Mouse (Mus musculus) erythroblast, adult 5-6 weeks (primary cell): ENCODE data around the gene Zmiz1. TPM values are rescaled to one million over a fixed set of nuclear protein-coding genes. Genes with fewer than 3 reads are reported as not detected.
A peak's percentile ranks its signal among the peaks of the same experiment; 100 is the strongest.

Experiments used
- ATAC-seq: replicated peaks from 2 replicates; pipeline ENCODE4 v1.8.0; 2016; ENCODE audit warnings: moderate number of reproducible peaks, mild to moderate bottlenecking, moderate TSS enrichment, inconsistent platforms; ENCODE audit not compliant: poor library complexity, low FRiP score, severe bottlenecking
- total RNA-seq, 2 experiments: library from RNA; stranded (forward) in 1 of 2; stranded (reverse) in 1 of 2; fragments of 150-400 nt in 1 of 2; fragments of 200-764, 138-1000 nt in 1 of 2; gene quantifications; 2 replicates each; pipeline versions ENCODE4 v1.2.3 to v1.2.4; 2015 to 2017; ENCODE audit warnings: low replicate concordance in 2 of 2

Gene Zmiz1
- total RNA-seq, 2 experiments from 2014 or later, result 12.3 to 20.6 TPM

DNA sequence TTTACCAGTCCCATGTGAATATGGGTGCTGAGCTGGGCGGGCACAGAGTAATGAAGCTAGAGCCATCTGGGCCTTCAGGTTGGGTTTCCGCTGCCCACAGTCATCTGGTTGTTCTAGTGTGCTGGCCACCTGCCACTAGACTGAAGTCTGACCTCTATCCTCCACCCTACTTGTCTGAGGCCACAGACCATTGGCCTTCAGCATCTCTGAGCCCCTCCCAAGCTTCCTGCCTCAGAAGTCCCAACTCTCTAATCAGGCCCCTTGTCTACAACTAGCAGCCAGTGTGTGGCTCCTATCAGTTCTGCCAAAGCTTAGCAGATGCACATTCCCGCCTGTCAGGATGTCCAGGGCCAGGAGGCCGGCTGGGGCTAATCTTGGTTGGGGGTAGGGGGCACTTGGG, 65.9 kb downstream of the Zmiz1 start:
- peak; percentile 41 for ATAC-seq

DNA sequence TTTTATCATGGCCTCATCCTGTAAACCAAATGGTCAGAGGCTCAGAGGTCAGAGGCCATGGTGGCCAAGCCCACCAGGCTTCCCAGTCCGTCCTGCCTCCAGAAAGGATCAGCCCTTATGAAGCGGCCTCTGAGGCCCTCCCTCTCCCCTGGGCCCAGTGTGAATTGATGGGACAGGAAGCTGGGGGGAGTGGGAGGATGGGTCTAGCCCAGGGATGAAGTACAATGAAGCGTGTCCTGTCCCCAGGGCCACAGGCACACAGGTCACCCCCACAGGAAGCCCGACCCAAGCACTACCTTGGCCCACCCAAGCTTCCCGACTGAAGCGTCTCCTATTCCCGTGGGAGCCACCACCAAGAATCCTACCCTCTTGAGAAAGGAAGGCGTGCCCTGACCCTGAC, 66.7 kb downstream of the Zmiz1 start:
- ATAC-seq, result no peak

DNA sequence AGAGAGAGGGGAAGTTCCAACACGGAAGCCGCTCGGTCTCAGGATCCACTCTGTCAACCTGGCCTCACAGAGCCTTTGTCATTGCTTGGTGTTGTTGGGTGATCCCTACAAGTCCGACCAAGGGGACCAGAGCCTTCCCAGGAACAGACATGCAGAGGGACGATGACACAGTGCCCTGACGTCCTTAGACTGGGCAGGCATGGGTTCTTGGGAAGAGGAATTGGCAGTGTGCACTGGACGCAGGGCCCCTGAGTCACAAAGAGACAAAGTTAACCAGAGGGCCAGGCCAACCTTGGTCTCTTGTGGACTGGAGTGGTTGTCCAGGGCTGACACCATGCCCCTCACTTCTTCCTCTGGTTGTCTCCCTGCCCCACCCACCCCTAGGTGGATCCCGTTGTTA, 67.9 kb downstream of the Zmiz1 start:
- no peak for ATAC-seq

- no peak for ATAC-seq
Measured at GRCm38 (mm10) chr14:25527321-25527720, 68.3 kb downstream of the Zmiz1 start.

GRCm38 (mm10) chr14:25530342-25530741, 71.4 kb downstream of the Zmiz1 start:
- ATAC-seq, result no peak

- no peak for ATAC-seq
Measured at GRCm38 (mm10) chr14:25530815-25531214, 71.8 kb downstream of the Zmiz1 start.

GRCm38 (mm10) chr14:25533010-25533409, 74.0 kb downstream of the Zmiz1 start:
- no peak for ATAC-seq

DNA sequence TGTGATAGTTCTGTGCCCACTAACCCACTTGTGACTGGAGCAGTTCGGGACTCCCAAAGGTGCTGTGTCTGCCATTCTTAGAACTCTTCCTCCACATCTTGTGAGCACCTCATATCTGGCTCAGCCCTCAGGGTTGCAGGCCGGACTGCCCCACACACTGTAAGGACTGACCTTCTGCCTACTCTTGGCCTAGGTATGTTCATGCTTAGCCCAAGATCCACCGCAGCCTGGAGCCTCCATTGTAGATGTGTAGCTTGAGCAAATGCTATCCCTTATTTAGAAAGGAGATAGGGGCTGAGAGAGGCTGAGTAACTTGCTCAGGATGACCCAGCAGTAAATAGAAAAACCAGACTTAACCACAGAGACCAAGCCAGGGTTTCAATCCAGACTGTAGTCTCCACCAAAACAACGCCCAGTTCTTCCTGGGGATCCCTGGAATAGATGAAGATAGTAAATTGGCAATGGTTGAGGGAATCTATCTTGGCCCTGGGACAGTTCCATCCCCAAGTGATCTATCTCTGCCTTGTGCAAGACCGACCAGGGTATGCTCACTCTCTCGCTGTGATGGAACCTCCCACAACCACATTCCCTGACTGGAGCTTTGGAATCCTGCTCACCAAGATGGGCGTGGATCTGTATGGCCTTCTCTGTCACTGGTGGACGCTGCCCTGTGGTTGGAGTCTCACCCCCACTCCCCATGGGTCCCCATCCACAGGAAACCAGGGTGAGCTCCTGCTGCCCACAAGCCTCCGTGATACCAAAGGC, 74.8 kb downstream of the Zmiz1 start:
- ATAC-seq, result no peak

GRCm38 (mm10) chr14:25534396-25534769, 75.4 kb downstream of the Zmiz1 start:
- no peak for ATAC-seq

GRCm38 (mm10) chr14:25534918-25535582, 76.1 kb downstream of the Zmiz1 start:
- ATAC-seq, result no peak

DNA sequence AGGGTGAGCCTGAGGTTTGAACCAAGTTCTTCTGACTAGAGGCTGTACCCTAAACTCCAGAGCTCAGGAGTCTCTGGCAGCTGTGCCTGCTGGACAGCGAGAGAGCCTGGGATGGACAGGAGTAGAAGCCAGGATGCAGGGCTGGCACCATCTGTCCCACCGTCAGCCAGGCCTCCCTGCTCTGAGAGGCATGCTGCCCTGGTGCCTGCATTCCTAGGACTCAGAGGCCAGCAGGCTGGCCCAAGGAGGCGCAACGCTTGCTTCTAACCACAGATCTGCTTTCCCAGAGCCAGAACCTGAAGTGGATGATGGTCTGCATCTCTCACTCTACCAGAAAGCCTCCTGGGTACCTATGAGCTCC, 76.6 kb downstream of the Zmiz1 start:
- no peak for ATAC-seq

DNA sequence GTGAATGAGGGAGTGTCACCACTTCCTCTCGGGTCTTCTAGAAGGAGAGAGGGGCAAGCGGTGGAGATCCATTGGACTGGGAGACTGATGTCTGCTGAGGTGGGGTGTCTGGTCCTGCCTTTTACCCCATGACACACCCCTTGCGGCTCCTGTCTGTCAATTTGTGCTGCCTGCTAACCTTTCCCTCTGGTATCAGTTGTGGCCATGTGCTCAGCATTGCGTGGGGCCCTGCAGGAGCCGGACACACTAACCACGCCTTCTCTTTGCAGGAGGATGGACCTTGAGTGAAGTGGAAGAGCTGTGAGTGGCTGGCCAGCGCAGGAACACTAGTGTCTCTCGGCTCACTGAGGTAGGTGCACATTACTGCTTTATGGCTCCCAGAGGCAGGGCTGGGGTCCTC, 77.5 kb downstream of the Zmiz1 start:
- no peak for ATAC-seq

DNA sequence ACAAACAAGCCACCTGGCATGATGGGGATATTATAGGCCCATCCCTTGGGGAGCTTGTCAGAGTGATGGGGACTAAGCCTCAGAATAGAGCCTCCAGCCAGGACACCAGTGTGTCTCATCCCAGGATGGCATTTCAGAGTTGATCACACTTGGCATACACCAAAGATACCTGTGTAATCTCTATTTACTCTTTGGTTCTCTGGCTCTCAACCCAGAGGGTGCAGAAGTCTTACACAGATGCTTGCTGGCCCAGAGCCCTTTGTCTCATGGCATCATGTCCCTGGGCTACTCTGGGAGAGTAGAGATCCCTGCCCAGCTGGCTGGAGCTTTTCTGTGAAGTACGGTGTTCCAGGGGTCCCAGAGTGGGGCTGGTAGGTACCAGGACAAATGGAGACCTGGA, 78.4 kb downstream of the Zmiz1 start:
- no peak for ATAC-seq

DNA sequence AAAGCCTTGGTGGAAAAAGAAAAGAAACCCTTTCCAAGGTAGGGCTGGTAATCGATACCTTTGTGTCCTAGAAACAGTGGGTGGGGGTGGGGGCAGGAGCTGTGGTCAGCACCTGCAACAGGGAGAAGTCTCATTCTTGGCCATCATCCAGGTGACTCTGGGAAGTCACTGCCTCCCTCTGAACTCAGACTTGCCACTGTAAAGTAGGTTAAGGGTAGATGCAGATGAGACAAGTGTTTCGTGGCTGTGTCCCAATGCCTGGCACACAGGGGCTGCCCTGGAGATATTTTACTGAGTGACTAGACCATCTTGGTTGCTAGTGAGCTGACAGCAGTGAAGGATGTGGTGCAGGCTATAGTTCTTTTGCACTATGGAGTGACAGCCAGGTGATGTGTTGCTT, 79.5 kb downstream of the Zmiz1 start:
- ATAC-seq, result no peak

DNA sequence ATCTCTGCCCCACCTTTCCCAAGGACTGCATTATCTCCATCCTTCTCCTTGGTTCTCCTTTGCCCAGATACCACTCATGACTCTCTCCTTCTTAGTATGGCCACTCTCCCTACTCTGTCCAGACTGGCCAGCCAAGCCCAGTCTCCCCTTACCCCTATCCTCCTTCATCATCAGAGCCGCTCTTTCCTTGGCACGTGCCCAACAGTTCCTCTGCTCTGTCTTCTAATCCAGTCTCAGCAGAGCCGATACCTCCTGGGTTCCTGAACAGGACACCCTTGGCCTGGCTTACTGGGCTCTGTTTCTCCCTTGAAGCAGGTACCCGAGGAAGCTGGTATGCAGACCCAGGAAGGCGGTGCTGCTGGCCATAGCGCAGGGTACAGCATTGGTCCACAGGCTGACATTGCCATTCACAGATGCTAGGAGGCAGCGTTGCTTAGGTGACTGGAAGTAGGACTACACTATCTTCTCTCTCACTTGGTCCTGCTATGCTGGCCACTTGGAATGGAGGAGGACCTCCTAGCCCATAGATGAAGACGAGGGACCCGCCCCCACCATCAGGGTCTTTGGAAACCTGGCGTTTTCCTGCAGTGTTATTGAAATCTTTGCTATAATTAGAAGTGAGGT, 80.6 kb downstream of the Zmiz1 start:
- no peak for ATAC-seq

- ATAC-seq, result no peak
Measured at GRCm38 (mm10) chr14:25540172-25540571, 81.2 kb downstream of the Zmiz1 start.

DNA sequence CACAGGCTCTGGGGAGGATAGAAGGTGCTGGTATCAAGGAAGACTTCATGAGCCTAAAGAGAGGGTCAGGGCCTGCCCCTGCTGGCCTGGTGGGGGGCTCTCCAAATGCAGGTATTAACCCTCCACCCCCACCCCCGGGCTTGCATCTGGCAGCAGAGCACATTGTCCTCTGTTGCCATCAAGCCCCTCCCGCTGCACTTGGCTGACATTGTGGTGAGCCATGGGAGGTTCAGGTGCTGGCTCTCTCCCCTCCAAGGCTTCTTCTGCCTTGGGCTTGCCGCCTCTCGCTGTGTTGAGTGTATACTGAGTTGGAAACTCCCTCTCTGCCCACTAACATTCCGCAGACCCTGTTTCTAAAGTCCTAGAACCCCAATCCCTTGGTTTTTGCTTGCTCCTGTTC, 82.2 kb downstream of the Zmiz1 start:
- ATAC-seq, result no peak

DNA sequence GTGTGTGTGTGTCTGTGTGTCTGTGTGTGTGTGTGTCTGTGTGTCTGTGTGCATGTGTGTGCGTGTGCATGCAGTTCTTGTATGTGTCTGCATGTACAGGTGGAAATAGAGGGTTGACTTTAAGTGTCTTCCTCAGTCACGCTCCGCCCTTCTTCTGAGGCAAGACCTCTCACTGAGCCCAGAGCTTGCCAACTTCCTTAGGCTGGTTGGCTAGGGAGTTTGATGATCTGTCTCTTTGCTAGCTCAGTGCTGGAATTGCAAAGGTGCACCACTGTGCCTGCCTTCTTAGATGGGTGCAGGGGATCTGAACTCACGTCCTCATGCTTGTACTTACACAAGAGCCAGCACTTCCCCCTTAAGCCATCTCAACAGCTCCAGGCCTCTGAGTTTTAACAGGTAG, 84.1 kb downstream of the Zmiz1 start:
- no peak for ATAC-seq

- no peak for ATAC-seq
Measured at GRCm38 (mm10) chr14:25543927-25544326, 84.9 kb downstream of the Zmiz1 start.

DNA sequence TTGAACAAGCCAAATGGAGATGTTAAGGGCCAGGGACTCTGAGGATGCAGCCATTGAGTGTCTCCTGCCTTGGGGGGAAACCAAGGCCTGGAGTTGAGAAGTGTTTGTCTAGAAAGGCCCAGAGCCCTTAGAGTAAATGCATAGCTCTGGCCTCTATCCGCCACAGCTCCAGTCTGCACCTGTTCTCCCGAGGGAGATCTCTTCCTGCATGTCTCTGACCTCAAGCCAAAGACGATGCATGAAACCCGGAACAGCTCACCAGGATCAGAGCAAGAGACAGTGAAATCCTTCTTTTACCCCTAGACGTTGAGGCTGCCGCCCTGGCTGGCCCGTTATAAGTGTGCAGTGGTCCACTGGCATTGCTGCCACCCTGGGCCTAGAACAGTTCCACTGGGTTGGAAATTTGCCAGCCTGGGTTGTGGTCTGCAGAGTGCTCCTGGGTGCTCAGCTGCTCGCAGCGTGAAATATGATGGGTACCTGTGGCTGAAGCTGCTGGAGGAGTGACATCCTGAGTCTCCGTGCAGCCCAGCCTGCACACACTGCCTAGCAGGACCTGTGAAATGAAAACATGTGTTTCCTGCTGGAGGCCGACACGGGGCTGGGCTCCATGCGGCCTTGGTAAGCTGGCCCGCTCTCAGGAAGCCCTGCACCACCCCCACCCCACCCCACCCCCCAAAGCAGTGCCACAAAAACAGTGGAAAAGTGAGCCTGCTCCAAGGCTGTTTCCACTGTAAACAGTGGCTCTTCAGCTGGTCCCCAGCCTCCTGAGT, 88.1 kb downstream of the Zmiz1 start:
- no peak for ATAC-seq

DNA sequence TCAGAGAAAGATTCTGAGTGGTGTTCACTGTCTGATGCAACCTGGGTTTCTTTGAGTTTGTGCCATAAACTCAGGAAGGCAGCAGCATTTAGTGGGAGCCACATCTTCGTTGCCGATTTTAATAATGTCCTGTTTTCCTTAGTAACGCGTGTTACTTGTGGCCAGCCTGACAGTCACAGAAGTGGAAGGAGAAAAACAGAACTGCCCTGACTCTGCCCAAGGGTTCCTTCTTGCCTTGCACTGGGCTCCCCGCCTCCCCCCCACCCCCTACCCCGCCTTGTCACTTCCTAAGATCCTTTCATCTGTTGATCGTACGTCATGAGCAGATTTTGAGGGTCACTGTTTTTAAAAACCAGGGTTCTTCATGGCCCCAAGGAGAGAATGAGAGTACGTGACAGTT, 88.9 kb downstream of the Zmiz1 start:
- no peak for ATAC-seq
